Mouse (Mus musculus) layer of hippocampus, adult 18-20 months (tissue): Measurements from ENCODE around the gene Prnp. TPM values are rescaled to one million over a fixed set of nuclear protein-coding genes. Genes with fewer than 3 reads are reported as not detected.

ENCODE experiments used
- DNase-seq, 2 experiments: peaks; one replicate each; pipeline ENCODE4 v3.0.0; 2022; ENCODE audit warnings: low spot score in 2 of 2
- long read RNA-seq: library from polyadenylated mRNA; stranded (forward); transcript quantifications from one replicate; pipeline ENCODE4 v2.0.0, GENCODE M21; 2021
- total RNA-seq, 2 experiments: library from RNA; stranded (reverse); gene quantifications; 2 replicates each; pipeline ENCODE4 v1.2.3; 2021

Prnp gene
- total RNA-seq = 1,000 to 10,000 TPM; 1,102 to 1,107 TPM
- long read RNA-seq, transcript Prnp-201 (3 exons, 2,184 nt) = major isoform, 1,643 of 1,883 reads
- long read RNA-seq, partial matches to known transcripts = 193 of 1,883 reads
- long read RNA-seq, other reads (novel, unspliced or antisense) = 47 of 1,883 reads

DNA sequence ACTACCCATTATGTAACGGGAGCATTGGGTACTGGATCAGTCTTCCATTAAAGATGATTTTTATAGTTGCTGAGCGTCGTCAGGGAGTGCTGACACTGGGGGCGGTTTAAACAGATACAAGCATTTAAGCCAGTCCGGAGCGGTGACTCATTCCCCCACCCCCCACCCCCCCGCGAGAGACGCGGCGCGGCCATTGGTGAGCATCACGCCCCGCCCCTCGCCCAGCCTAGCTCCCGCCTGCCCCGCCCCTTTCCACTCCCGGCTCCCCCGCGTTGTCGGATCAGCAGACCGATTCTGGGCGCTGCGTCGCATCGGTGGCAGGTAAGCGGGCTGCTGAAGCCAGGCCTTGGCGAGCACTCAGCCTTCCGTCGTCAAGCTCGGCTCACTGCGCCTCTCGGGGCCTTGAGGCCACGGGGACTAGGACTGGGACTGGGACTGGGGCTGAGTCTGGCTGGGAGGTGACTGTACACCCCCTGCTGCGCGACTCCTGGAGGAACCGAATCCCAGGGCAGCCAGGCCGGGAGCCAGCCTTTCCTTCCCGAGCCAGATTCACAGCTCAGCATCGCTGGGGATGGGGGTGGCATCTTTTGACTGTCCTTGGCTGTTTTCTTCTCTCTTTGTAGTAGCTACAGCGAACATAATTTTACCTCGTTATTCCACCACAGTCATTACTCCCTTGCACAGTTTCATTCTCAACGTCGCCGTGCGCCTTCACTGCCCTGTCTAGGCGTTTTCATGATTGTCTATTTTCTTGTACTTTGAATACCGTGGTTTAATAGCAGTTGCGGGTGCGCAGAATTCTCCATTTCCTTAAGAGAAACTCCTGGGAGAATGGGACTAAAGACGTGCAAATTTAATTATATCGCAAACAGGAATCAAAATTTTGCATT lies at the start of gene Prnp, which contains the start of gene Prn:
Gene Prnp, plus strand, starts transcription at position 246 of the 890 bp plus-strand sequence.
Gene Prn, plus strand, starts transcription at position 275 of the 890 bp plus-strand sequence.
- DNase-seq = peak; percentile 87 to 94

DNA sequence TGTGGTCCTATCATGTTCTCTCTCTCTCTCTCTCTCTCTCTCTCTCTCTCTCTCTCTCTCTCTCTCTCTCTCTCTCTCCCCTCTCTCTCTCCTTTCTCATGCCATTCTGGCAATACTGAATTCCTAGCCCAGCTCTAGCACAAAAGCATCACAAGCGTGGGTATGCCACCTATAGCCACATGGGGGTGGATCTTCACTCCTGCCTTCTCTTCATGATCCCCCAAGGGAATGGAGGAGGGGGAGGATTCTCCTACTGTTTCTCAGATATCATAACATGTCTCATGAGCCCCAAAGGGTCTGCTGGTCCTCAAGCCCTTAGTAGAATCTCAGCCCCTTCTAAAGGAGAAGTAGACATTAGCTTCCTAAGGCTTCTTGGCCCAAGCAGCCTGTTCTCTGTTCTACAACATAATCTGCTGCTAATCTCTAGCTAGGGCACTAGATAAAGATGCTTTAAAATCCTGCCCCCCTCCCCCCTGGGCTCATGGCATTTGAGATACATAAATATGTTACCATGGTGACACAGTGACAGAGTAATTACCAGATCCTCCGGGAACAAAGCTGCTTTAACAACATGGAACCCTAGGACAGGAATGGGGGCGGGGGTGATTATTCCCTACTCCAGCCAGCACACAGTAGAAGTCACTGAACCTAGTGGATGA lies 47.0 kb upstream of the Prnp start:
- peak in 1 of 2 experiments; percentile 64 for DNase-seq

DNA sequence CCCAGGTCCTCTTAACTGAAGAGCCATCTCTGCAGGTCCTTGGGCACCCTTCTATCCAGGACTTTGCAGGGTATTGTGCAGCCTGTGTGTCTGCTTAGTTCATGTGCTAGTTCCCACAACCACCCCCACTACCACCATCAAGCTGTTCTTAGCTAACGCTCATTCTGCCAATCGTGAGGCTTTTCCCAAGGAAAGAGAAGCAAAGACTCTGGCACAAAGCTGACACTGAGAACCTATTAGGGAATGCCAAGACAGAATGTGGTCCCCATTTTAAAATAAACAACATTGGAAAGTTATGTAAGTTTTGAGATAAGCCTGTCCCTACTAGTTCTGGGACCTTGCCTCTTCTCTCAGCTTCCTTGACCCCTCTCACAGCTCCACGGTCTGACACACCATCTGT lies 46.3 kb upstream of the Prnp start:
- DNase-seq = peak in 1 of 2 experiments; percentile 75

DNA sequence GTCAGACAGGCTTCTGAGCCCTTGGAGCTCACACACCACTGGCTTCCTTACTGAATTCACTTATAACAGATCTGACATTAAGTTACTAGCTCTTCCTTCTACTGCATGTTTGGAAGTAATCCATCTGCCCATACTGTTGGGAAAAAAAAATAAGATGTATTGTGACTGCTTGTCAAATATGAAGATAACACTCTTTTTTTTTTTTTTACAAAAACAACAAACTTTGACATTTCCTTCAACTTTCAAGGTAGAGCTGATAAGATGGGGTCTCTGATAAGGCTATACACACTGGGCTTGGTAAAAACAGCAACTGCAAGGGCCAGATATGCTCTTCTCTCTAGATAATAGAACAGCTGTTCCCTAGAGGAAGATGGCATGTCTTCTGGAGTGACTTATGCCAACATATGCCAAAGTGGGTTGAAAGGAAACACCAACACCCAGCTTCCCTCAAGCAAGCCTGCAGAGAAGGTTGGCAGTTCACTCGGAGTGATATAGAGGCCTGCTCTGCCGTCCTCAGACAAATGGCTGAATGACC lies 45.4 kb upstream of the Prnp start:
- no peak for DNase-seq

DNA sequence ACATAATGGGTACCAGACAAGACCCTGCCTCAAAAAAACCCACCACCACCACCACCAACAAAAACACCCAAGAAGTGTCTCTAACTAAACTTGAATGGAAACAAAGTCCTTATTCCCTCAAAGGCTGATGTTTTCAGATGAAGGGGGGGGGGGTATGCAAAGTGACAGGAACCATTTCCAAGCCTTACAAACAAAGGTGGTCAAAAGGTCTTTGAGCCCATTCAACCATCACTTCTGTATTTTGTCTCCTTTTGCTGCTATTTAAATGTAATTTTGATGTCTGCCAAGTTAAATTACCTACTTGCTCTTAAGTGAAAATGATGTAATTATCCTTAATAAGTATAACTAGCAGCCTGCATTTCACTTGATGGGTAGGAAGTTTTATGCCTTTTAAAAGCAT lies 43.1 kb upstream of the Prnp start:
- DNase-seq = no peak

DNA sequence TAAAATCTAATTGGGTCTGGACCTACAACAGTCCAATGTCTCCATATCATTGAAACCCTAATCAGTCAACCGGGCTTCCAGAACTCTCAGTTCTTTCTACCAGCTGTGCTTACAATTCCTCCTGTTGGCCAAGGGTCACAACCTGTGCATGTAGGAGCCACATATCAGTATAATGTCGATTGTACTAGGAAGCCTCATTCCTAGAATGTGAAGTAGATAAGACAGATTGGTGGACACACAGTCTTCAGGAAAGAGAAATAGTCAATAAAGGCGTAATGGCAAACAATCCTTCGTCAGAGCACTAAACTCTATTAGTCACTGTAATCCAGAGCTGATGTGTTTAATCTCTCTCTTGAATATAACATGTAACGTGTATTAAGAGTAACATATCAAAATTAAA lies 40.7 kb upstream of the Prnp start:
- DNase-seq = no peak

DNA sequence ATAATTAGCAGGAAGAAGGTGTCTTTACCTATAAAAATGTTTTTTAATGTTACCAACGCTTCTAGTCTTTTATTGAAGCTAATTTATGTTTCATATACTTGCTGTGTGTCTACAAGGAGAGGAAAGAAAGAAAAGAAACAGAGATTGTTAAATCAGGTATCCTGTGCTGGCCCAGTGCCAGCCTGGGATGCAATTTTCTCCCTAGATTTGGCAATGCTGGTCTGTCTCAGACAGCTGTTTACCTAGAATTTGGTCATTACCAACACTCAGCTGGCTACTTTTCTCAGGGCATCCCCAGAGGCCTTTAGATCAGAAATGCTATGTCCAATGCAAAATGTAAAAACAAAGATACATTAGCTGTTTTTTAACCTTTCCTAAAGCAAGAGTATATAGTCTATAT lies 36.4 kb upstream of the Prnp start:
- no peak for DNase-seq

DNA sequence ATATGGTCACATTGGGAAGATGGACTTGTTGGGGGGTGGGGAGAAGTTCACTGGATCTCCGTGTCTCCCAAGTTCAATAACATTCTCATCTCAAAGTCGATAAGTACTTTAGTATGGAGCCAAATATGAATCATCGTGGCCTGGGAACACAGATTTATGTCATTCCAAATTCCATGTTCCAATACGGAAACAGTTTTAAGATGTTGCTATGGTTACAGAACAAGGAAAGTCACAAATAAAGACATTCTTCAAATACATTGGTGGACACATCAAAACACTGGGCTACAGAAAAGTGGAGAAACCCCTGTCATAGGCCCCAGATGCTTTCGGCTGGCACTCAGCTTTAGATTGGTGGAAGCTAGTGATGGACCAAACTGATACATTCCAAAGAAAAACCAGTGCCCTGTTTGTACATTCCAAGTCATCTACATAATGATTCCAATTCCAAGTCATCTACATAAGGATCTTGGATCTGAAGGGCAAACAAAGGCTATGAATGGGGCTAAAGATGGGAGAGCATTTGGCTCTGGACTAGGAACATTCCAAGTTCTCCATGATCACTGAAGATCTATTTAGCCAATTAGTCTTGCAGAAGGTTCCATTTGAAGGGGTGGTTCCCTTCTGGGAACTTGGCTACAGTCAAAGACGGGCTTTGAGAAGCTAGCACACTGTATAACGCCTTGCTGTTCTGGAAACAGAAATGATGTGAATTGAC lies 33.0 kb upstream of the Prnp start:
- no peak for DNase-seq

DNA sequence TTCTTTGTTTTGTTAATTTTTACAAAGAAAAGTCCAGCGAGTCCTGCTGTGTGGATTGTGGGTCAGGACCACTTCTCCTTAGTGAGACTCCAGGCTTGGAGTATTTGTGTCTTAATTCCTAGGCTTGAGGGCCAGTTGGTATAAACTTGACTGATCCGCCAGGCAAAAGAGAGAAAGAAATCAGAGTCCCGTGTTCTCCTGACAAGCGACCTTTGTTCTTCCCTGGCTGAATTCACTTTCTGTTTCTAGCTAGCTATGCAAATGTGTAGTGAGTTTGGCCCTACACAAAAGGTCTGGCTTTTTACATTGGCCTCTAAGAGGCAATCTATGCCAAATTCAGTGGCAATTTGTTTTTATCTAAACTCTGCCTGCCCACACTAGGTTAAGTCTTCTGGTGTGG lies 28.0 kb upstream of the Prnp start:
- no peak for DNase-seq

DNA sequence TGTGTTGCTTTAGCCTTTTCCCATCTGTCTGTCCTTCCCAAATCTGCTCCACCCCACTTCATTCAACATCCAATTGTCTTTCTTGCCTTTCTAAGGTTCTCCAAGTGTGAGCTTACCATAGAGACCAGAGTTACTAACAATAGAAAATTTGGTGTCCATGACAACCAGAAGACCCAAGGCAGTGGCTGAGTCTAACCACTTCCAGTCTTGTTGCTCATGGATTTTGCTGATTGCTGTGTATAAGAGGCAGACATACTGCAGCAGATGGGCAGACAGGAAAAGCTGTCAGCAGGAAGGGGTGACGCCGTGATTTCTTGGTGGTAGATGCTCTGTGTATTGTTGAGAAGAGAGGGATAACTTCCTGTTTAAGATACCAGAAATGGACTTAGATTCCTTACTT lies 26.6 kb upstream of the Prnp start:
- peak in 1 of 2 experiments; percentile 77 for DNase-seq

DNA sequence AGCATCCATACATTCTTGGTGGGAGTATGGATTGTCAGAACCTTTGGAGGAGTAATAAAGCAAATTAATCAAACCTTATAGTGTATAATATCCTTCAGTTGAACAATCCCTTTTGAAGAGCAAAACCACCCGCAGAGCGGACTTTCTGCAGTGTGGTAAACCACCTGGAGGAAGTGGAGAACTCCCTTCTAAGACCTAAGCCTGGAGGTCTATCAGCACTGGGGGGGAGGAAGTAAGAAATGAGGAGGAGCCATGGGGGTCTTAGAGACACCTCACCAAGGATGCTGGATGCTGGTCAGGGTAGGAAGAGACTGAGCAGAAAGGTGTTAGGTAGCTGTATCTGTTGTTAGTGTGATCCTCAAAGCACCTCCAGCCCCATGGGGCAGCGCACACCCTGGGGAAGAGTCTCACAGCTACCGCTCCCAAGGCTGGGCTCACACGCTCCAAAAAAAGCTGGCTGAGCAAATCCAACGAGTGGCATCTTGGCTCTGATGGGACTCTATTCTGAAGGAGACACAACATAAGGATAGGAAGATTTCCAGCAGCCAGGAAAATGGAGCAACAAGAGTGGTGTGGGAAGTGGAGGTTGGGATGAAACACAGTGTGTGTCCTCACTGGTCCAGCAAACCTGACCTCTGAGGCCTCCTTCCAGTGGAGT lies 23.1 kb upstream of the Prnp start:
- DNase-seq = no peak

DNA sequence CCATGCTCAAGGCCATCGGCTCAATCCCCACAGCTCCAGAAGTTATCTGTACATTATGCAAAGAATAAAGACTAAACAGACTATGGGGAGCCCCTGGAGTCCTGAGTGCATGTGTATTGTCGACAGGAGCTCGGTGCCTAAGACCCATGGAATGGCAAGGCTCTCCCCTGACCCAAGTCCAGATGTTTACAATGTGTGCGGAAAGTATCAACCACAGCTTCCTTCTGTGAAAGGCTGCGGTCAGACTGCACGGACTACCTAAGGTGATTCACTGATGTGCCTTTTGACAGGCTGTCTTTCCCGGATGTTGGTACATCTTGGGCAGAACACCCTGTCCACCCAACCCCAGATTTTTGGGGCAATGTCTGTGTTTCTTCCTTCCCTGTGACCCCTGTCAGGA lies 21.5 kb upstream of the Prnp start:
- DNase-seq = no peak

DNA sequence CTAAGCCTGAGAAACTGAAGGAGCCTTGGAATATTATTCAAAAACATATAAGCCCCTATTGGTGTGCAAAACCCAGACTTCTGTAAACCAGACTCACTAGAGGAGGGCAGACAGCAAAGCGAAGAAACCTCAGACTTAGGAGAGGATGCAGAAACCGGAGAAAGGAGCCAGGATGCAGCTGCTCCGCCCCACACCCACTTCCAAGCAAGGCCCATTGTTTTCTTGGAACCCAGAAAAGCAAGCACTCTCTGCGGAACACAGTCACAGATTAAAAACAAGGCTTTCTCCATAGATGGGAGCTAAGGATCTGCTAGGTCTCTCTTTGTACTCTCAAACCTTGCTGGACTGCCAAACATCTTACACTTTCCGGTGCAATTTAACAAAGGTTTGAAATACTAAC lies 17.2 kb upstream of the Prnp start:
- no peak for DNase-seq

DNA sequence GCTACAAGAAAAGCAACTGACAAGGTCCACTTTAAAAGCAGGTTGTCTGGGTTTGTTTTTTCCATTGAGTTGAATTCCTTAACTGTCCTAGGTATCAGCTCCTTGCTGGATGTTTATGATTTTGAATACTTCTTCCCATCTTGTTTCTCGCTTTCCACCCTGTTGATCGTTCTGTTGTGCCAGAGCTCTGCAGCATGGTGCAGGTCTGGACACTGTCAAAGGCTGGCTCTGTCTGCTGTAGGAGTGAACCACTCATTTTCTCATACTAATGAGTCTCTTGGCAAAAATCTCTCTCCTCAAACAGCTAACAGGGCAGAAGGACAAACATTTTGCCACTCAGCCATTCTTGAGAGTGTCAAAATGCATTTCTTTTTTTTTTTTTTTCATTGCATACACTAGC lies 14.6 kb upstream of the Prnp start:
- DNase-seq = no peak

DNA sequence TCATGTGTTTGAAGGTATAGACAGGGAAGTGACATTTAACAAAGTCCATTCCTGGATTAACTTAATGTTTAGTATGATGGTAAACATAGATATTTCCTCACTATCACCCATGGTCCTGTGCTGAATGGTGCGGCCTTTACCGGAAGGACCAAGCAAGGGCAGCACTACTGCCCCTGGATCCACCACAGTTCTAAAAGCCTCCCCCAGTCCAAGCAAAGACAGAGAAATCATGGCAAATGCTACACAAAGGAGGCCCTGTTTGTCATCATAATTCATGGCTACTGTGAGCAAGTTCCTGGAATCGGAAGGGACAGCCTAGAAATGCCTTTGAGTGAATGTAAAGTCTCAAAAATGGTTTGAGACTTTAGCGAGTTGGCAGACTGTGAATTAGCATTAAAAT lies 13.7 kb upstream of the Prnp start:
- DNase-seq = no peak

DNA sequence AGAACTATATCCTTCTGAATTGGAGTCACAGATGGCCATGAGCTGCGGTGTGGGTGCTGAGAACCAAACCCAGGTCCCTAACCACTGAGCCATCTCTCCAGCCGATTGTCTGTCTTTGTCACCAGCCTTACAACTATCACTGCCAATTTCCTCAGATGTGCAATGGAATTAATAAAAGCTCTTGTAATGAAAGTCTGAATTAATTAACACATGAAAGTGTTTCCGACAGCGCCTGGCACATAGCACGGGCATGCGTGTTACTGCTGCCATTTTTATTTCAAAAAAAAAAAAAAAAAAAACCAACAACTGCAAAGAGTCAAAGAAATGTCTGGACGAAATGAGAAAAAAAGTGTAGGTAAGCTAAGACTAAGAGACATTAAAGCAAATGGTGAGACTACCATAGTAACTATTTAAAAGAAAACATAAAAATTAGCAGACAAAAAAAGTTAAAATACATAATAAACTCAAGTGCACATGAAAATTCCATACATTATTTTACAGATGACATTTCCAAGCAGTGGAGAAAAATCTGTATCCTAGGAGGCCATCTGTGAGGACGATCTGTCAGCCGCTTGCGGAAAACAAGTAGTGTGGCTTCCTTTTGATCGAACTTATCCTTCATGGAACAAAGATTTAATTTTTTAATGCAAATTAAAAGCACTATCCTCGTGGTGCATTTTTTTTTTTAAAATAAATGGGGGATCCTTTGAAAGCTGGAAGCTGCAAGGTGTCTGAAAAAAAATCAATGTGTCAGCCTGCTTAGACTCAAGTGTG lies 12.2 kb upstream of the Prnp start:
- no peak for DNase-seq

DNA sequence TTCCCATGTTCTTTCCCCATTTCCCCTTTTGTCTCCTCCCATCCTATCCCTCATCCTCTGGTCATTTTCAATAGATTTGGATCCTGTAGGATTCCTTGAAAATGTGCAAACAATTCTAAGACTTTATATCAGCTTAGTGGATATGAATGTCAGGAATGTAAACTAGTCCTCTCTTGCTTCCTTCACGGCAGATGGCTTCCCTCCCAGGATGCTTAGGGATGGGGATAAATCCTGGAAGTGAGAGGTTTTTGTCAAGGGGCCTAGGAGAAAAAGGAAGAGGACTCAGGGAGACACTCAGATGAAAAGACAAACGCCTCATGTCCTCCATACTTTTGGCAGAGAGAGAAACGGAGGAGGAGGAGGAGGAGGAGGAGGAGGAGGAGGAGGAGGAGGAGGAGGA lies 7.3 kb upstream of the Prnp start:
- DNase-seq = no peak

DNA sequence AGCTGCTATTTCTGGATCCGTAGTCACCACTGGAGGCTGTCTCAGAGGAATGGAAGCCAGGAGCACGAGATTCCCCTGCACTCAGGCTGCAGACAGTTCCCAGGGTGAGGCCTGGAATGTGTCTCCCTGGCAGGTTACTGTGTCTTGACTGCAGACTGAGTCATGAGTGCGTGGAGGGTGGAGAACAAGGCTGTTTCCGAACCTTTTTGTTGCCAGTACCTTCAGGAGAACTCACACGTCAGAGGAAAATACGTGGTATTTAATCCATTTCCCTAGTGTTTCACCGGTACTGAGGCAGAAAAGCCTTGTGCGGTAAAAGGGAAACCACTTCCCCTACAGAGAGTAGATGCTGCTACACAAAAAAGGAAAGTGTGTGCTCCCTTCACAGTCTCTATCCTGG lies 6.9 kb upstream of the Prnp start:
- DNase-seq = no peak

DNA sequence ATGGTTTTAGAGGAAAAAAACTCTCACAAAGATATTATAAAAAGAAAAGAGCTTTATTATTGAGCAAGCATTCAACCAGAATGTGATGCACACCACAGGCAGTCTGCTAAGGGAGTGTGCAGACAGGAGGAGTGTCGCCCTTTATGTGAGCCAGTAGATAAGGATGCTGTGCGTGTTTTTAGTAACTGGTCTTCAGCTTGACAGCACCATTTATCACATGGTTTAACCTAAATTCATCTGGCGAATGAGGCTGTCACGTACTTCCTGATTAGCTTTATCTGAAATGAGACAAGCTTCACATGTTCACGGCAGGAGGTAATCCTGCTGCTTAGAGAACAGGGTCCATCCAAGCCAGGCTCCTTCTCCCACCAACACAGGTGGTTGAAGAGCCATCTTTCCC lies 4.7 kb upstream of the Prnp start:
- no peak for DNase-seq

DNA sequence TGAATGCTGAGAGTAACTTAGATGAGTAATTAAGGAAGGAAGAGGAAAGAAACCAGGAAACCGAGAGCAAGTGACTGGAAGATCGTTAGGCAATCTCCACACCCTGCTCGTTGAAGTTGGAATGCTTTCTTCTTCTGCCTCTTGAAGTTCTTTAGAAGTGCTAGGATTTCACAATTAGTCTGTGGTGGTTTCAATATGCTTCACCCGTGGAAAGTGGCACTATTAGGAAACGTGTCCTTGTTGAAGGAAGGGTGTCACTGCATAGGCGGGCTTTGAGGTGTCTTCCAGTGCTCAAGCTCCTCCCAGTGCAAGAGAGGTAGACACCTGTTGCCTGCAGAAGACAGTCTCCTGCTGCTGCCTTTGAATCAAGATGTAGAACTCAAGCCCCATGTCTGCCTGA lies 4.0 kb upstream of the Prnp start:
- DNase-seq = no peak
